Mouse (Mus musculus): ENCODE measurements around the gene Slc9a3r2. TPM values are rescaled to one million over a fixed set of nuclear protein-coding genes. Genes with fewer than 3 reads are reported as not detected.

Slc9a3r2 gene
- polyA plus RNA-seq (2016; fragmentation: Nextera tagmentation; extraction: Ambion mirVana), result 34.2 and 39.2 TPM in 2 replicates

GRCm38 (mm10) chr17:24650070-24650616 lies at the start of gene Slc9a3r2:
TSS of gene Slc9a3r2 (minus strand) at chr17:24650327.
- no peaks in the 10 kb centered on the region for H3K9me3 ChIP-seq
- peak; percentile 71 for DNase-seq (ENCODE audit: low spot score)
- peaks cover 56% of the 10 kb centered on the region for H3K27me3 ChIP-seq (ENCODE audit: insufficient read depth, poor library complexity, severe bottlenecking)
- peak within 1 kb of the TSS; percentile 76 for H3K4me3 ChIP-seq
- no peaks in the 10 kb centered on the region for H3K36me3 ChIP-seq
- 2% methylated on average over 41 of the region's 41 CpGs for WGBS
- H3K27ac ChIP-seq, result peak within 1 kb of the TSS; percentile 87
- H3K4me1 ChIP-seq (replicated peaks), result peaks cover 46% of the 10 kb centered on the region

DNA sequence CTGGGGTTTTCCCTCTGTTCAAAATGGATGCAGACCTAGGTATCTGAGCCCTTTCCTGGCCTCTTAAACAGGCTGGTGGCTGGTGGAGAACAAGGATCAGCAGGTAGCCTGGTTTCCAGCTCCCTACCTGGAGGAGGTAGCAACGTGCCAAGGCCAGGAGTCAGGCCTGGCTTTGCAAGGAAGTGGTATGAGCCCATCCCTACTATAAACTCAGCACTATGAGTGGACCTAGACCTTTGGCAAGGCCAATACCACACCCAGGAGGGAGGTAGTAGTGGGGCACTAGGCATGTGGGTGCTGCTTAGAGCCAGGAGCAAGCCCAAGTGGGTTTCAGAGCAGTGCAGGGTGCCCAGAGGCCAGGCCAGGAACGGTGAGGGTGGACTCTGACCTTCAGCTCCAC lies 49.3 kb upstream of the Slc9a3r2 start:
- H3K4me1 ChIP-seq (replicated peaks), result peaks cover 37% of the 10 kb centered on the region
- 81% methylated on average over 2 of the region's 2 CpGs for WGBS
- no peak overlapping the region for H3K4me3 ChIP-seq
- no peaks in the 10 kb centered on the region for H3K9me3 ChIP-seq
- no peak overlapping the region for H3K27ac ChIP-seq
- no peaks in the 10 kb centered on the region for H3K27me3 ChIP-seq (ENCODE audit: insufficient read depth, poor library complexity, severe bottlenecking)
- H3K36me3 ChIP-seq, result peaks cover 52% of the 10 kb centered on the region
- no peak for DNase-seq (ENCODE audit: low spot score)

DNA sequence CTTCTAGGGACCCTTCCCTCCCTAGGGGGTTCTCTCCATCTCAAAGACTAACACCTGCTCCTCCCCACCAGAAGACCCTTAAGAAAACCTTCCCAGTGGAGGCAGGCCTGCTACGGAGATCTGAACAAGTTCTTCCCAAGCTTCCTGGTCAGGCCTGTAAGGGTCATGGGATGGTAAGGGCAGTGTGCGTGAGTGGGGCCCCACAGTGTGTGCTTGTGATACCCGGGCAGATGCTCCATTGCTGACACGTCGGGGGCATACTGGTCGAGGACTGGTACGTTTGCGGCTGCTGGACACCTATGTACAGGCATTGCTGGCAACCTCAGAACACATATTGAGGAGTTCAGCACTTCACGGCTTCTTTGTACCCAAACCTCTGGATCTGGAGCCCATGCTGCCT lies 48.6 kb upstream of the Slc9a3r2 start:
- H3K27me3 ChIP-seq (ENCODE audit: insufficient read depth, poor library complexity, severe bottlenecking), result no peaks in the 10 kb centered on the region
- peak overlapping the region; percentile 3; the same call in 1 of the 2 replicates for H3K4me3 ChIP-seq
- H3K27ac ChIP-seq, result peak overlapping the region; percentile 2; the same call in 1 of the 2 replicates
- 70% methylated on average over 9 of the region's 9 CpGs for whole genome bisulfite sequencing
- H3K9me3 ChIP-seq, result no peaks in the 10 kb centered on the region
- no peak for DNase-seq (ENCODE audit: low spot score)
- H3K36me3 ChIP-seq, result peaks cover 50% of the 10 kb centered on the region
- H3K4me1 ChIP-seq (replicated peaks), result peaks cover 41% of the 10 kb centered on the region

DNA sequence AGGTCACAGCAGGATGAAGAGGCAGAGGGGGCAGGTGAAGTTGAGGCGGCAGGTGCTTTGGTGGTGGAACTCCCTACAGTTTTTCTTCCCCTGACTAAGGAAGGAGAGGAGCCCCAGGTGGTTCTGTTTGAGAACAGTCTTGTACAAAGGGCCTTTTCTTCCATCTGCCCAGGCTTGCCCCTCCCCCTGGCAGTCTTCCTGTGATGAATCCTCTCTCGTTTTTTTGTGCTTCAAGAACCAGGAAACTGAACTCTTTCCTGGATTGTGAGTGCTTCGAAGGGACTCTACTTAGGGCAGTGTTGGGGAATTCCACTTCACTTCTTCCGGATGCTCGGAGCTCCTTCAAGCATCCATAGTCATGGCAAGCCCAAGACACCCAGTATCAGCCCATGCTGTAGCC lies 47.9 kb upstream of the Slc9a3r2 start:
- Histone ChIP-seq H3K36me3 (peaks cover 49% of the 10 kb centered on the region), H3K4me3 (peak overlapping the region; percentile 3; the same call in 1 of the 2 replicates), H3K4me1 (replicated peaks) (peaks cover 41% of the 10 kb centered on the region), H3K27me3 (ENCODE audit: insufficient read depth, poor library complexity, severe bottlenecking) (no peaks in the 10 kb centered on the region), H3K9me3 (no peaks in the 10 kb centered on the region), H3K27ac (peak overlapping the region; percentile 2; the same call in 1 of the 2 replicates)
- DNase-seq (ENCODE audit: low spot score), result no peak
- WGBS, result 19% methylated on average over 5 of the region's 5 CpGs

DNA sequence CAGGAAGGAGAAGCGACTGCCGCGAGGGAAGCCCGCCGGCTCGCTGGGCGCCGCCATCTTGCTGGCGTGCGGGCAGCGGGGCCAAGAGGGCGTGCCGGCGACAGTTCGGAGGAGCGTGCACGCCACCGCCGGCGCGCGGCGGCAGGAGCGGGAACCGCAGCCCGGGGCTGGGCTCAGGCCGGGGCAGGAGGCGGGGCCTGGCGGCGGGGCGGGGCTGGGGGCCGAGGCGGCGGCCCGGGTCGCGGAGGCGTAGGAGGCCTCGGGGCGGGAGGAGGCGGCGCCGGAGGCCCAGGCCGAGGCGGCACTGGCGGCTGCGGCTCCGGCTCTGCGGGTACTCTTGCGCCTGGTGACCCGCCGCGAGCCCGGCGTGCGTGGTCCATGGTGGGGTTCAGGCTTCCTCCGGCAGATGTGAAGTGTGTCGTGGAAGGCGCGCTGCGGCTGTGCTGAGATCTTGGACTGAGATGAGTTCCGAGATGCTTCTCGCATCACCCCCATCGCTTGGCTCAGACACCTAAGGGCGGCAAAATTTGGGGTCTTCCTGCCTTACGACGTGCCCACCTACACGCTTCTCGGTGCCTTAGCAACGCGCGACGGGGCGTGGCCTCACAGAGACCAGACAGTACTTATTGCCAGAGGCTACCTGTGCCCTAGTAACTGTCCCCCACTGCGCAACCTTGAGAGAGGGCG lies 46.0 kb upstream of the Slc9a3r2 start, which contains the start of the genes Gfer and Noxo1:
Gfer (minus strand) TSS at position 146 of the 687 bp plus-strand sequence.
Noxo1 (plus strand) TSS at position 224 of the 687 bp plus-strand sequence.
- Histone ChIP-seq H3K27ac (peak within 1 kb of the TSS; percentile 94), H3K4me1 (replicated peaks) (peaks cover 41% of the 10 kb centered on the region), H3K9me3 (no peaks in the 10 kb centered on the region), H3K4me3 (peak within 1 kb of the TSS; percentile 86), H3K36me3 (peaks cover 42% of the 10 kb centered on the region), H3K27me3 (ENCODE audit: insufficient read depth, poor library complexity, severe bottlenecking) (peaks cover 15% of the 10 kb centered on the region)
- DNase-seq (ENCODE audit: low spot score), result peak; percentile 89
- under 1% methylated on average over 76 of the region's 76 CpGs for WGBS

- 8% methylated on average over 51 of the region's 51 CpGs for whole genome bisulfite sequencing
- DNase-seq (ENCODE audit: low spot score), result no peak
- Histone ChIP-seq H3K27ac (peak overlapping the region; percentile 94), H3K27me3 (ENCODE audit: insufficient read depth, poor library complexity, severe bottlenecking) (peaks cover 22% of the 10 kb centered on the region), H3K4me1 (replicated peaks) (peaks cover 41% of the 10 kb centered on the region), H3K36me3 (peaks cover 35% of the 10 kb centered on the region), H3K9me3 (no peaks in the 10 kb centered on the region), H3K4me3 (peak overlapping the region; percentile 86)
Observed at GRCm38 (mm10) chr17:24695326-24696010, 45.3 kb upstream of the Slc9a3r2 start.

GRCm38 (mm10) chr17:24692385-24692784 lies 42.3 kb upstream of the Slc9a3r2 start:
- Histone ChIP-seq H3K27me3 (ENCODE audit: insufficient read depth, poor library complexity, severe bottlenecking) (peaks cover 53% of the 10 kb centered on the region), H3K4me3 (no peak overlapping the region), H3K36me3 (peaks cover 23% of the 10 kb centered on the region), H3K4me1 (replicated peaks) (peaks cover 43% of the 10 kb centered on the region), H3K27ac (no peak overlapping the region), H3K9me3 (no peaks in the 10 kb centered on the region)
- 87% methylated on average over 5 of the region's 5 CpGs for WGBS
- DNase-seq (ENCODE audit: low spot score), result no peak

DNA sequence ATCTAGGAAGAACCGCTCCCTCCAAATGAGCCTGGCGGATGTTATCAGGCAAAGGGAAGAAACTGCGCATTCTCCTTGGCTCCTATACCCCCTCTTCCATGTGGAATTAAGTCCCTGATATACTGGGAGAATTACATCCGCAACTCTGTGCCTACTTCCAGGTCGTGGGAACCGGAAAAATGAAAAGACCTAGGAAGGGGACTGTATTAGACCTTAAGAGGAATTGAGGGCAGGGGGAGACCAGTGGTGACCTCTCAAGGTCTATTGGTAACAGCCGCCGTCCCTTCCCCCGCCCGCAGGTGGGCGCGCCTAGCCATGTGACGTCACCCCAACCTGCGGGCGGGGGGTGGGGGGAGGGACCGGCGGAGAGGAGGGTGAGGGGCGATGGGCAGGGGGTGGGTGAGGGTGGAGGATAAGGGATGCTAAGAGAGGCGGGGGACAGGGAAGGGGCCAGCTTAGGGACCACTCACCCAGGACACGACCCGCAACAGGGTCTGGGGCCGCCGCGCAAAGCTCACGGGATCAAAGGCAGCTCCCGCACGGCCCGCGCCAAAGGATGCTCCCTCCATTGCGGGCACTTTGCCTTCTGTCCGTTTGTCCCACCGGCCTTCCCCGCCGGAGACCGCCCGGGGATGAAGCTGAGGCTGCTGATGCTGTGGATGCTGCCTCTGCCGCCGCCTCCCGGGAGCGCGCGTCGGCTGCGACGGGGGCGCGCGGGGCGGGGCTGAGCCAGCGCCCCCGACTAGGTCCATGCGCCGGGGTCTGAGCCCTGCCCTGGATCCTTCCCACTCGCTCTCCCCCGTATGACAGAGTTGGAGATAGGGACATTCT lies 39.3 kb upstream of the Slc9a3r2 start, which contains the start of gene Syngr3:
Syngr3 (minus strand) TSS at position 705 of the 831 bp plus-strand sequence.
- peaks cover 36% of the 10 kb centered on the region for H3K4me1 ChIP-seq (replicated peaks)
- peaks cover 64% of the 10 kb centered on the region for H3K27me3 ChIP-seq (ENCODE audit: insufficient read depth, poor library complexity, severe bottlenecking)
- WGBS, result under 1% methylated on average over 55 of the region's 55 CpGs
- H3K36me3 ChIP-seq, result peaks cover 23% of the 10 kb centered on the region
- H3K9me3 ChIP-seq, result no peaks in the 10 kb centered on the region
- peak within 1 kb of the TSS; percentile 79 for H3K4me3 ChIP-seq
- H3K27ac ChIP-seq, result peak within 1 kb of the TSS; percentile 81
- peak; percentile 33 for DNase-seq (ENCODE audit: low spot score)

DNA sequence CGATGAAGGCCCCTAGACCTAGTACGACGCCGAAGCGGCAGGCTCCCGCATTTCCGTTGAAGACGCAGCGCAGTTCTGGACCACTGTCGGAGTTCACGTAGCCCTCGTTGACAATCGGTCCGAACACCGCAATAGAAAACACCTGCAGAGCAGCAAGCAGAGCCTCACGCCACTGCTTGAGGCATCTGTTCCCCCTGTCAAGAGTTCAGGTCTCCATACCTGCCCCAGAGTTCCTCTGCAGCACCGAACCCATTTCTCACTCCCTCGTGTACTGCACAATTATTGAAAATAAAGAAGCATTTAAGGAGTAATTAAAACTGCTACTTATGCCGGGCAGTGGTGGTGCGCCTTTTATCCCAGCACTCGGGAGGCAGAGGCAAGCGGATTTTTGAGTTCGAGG lies 37.5 kb upstream of the Slc9a3r2 start:
- Histone ChIP-seq H3K4me3 (peak overlapping the region; percentile 46), H3K4me1 (replicated peaks) (peaks cover 31% of the 10 kb centered on the region), H3K36me3 (peaks cover 8% of the 10 kb centered on the region), H3K9me3 (no peaks in the 10 kb centered on the region), H3K27me3 (ENCODE audit: insufficient read depth, poor library complexity, severe bottlenecking) (peaks cover 63% of the 10 kb centered on the region), H3K27ac (peak overlapping the region; percentile 24; the same call in 1 of the 2 replicates)
- 20% methylated on average over 23 of the region's 23 CpGs for WGBS
- DNase-seq (ENCODE audit: low spot score), result no peak

DNA sequence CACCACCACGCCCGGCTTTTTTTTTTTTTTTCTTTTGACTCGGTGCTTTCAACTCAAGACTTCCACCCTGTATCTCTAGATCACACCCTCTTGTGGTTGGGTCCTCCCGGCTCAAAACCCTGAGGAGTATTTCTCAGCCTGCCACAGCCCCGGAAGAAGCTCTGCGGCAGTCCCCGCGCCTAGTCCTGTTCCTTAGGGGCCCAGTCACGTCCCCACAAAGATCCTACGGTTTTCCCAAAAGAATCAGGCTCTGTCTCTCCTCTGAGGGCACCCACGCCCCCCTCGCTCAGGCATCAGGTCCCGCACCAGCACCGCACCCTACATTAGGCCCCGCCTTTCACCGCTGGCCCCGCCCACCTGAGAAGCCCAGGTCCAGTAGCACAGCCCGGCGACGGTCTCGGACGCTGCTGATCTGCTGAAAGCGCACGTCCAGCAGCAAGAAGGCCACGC lies 37.0 kb upstream of the Slc9a3r2 start:
- Histone ChIP-seq H3K36me3 (peaks cover 8% of the 10 kb centered on the region), H3K27me3 (ENCODE audit: insufficient read depth, poor library complexity, severe bottlenecking) (peaks cover 58% of the 10 kb centered on the region), H3K4me1 (replicated peaks) (peaks cover 31% of the 10 kb centered on the region), H3K27ac (peak overlapping the region; percentile 24; the same call in 1 of the 2 replicates), H3K9me3 (no peaks in the 10 kb centered on the region), H3K4me3 (peak overlapping the region; percentile 46)
- DNase-seq (ENCODE audit: low spot score), result peak; percentile 61
- WGBS, result 2% methylated on average over 25 of the region's 25 CpGs

DNA sequence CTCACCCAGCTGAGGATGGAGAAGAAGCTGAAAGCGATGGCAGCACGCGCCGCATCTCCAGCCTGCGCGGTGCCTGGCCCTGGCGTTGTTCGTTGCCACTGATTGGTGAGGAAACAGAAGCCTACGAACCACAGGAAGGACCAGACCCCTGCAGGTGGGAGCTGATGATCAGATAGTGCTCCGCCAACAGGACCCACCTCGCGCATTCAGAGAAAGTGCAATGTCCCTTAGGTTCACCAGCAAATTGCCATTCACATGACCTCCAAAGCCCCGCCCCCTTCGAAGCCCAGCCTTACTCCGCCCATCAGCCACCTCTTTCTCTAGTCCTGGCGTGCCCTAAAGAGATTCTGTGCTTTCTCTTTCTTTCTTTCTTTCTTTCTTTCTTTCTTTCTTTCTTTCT lies 36.4 kb upstream of the Slc9a3r2 start:
- peak; percentile 49 for DNase-seq (ENCODE audit: low spot score)
- WGBS, result 26% methylated on average over 16 of the region's 16 CpGs
- Histone ChIP-seq H3K4me1 (replicated peaks) (peaks cover 31% of the 10 kb centered on the region), H3K27me3 (ENCODE audit: insufficient read depth, poor library complexity, severe bottlenecking) (peaks cover 52% of the 10 kb centered on the region), H3K36me3 (peaks cover 11% of the 10 kb centered on the region), H3K9me3 (no peaks in the 10 kb centered on the region), H3K27ac (no peak overlapping the region), H3K4me3 (peak overlapping the region; percentile 31)

DNA sequence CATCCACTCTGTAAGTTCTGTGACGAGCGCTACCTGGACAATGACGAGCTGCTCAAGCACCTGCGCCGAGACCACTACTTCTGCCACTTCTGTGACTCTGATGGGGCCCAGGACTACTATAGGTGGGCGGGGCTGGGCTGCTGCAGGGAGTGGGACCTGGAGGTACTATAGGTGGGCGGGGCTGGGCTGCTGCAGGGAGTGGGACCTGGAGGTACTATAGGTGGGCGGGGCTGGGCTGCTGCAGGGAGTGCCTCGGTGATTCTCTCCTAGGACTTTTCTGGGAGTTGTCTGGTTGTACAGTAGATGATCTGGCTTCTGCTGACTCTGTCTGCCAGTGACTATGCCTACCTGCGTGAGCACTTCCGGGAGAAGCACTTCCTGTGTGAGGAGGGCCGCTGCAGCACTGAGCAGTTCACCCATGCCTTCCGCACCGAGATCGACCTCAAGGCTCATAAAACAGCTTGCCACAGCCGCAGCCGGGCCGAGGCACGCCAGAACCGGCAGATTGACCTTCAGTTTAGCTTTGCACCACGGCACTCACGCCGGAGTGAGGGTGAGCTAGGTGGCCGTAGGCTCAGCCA lies 27.5 kb upstream of the Slc9a3r2 start:
- no peak overlapping the region for H3K27ac ChIP-seq
- no peaks in the 10 kb centered on the region for H3K27me3 ChIP-seq (ENCODE audit: insufficient read depth, poor library complexity, severe bottlenecking)
- WGBS, result 94% methylated on average over 24 of the region's 24 CpGs
- H3K4me1 ChIP-seq (replicated peaks), result peaks cover 11% of the 10 kb centered on the region
- DNase-seq (ENCODE audit: low spot score), result no peak
- H3K4me3 ChIP-seq, result no peak overlapping the region
- H3K9me3 ChIP-seq, result no peaks in the 10 kb centered on the region
- H3K36me3 ChIP-seq, result peaks cover 66% of the 10 kb centered on the region

Measured in hindbrain, embryonic 10.5 days (tissue).